Mouse (Mus musculus): ENCODE data around the gene Pde1c. TPM values are rescaled to one million over a fixed set of nuclear protein-coding genes. Genes with fewer than 3 reads are reported as not detected.

Gene Pde1c
- polyA plus RNA-seq, 1 experiment, result 54.3 TPM

GRCm38 (mm10) chr6:56275461-56275860, 293.4 kb downstream of the Pde1c start:
- H3K27ac ChIP-seq (ENCODE audit: control insufficient read depth, insufficient read depth, low read depth, low read length), result no peak overlapping the region
- no peaks in the 10 kb centered on the region for H3K27me3 ChIP-seq (ENCODE audit: control insufficient read depth, insufficient read depth, low read length)

GRCm38 (mm10) chr6:56271741-56272140, 297.2 kb downstream of the Pde1c start:
- TF ChIP-seq POLR2A (IDR thresholded peaks at IDR 0.05; ENCODE audit: control insufficient read depth, low read depth, low read length), result no peak
- no peak for TF ChIP-seq CTCF (IDR thresholded peaks at IDR 0.05; ENCODE audit: control insufficient read depth, insufficient read depth, insufficient replicate concordance, low read depth, low read length)
- no peak overlapping the region for H3K4me3 ChIP-seq (ENCODE audit: control insufficient read depth, low read depth, low read length)
- no peaks in the 10 kb centered on the region for H3K27me3 ChIP-seq (ENCODE audit: control insufficient read depth, insufficient read depth, low read length)
- no peaks in the 10 kb centered on the region for H3K36me3 ChIP-seq (ENCODE audit: control insufficient read depth, insufficient read depth, low read length)
- no peak overlapping the region for H3K27ac ChIP-seq (ENCODE audit: control insufficient read depth, insufficient read depth, low read depth, low read length)
- no peaks in the 10 kb centered on the region for H3K4me1 ChIP-seq (ENCODE audit: control insufficient read depth, insufficient read depth, low read length)

More at GRCm38 (mm10) chr6:56275461-56275860, 293.4 kb downstream of the Pde1c start:
- TF ChIP-seq CTCF (IDR thresholded peaks at IDR 0.05; ENCODE audit: control insufficient read depth, insufficient read depth, insufficient replicate concordance, low read depth, low read length), result no peak
- TF ChIP-seq POLR2A (IDR thresholded peaks at IDR 0.05; ENCODE audit: control insufficient read depth, low read depth, low read length), result no peak
- Histone ChIP-seq H3K4me1 (ENCODE audit: control insufficient read depth, insufficient read depth, low read length) (no peaks in the 10 kb centered on the region), H3K36me3 (ENCODE audit: control insufficient read depth, insufficient read depth, low read length) (no peaks in the 10 kb centered on the region), H3K4me3 (ENCODE audit: control insufficient read depth, low read depth, low read length) (no peak overlapping the region)

GRCm38 (mm10) chr6:56264509-56264908, 304.4 kb downstream of the Pde1c start:
- Histone ChIP-seq H3K27me3 (ENCODE audit: control insufficient read depth, insufficient read depth, low read length) (no peaks in the 10 kb centered on the region), H3K27ac (ENCODE audit: control insufficient read depth, insufficient read depth, low read depth, low read length) (no peak overlapping the region), H3K4me3 (ENCODE audit: control insufficient read depth, low read depth, low read length) (no peak overlapping the region), H3K36me3 (ENCODE audit: control insufficient read depth, insufficient read depth, low read length) (no peaks in the 10 kb centered on the region), H3K4me1 (ENCODE audit: control insufficient read depth, insufficient read depth, low read length) (no peaks in the 10 kb centered on the region)
- TF ChIP-seq CTCF (IDR thresholded peaks at IDR 0.05; ENCODE audit: control insufficient read depth, insufficient read depth, insufficient replicate concordance, low read depth, low read length) (no peak), POLR2A (IDR thresholded peaks at IDR 0.05; ENCODE audit: control insufficient read depth, low read depth, low read length) (no peak)

- TF ChIP-seq POLR2A (IDR thresholded peaks at IDR 0.05; ENCODE audit: control insufficient read depth, low read depth, low read length) (no peak), CTCF (IDR thresholded peaks at IDR 0.05; ENCODE audit: control insufficient read depth, insufficient read depth, insufficient replicate concordance, low read depth, low read length) (no peak)
- Histone ChIP-seq H3K4me1 (ENCODE audit: control insufficient read depth, insufficient read depth, low read length) (no peaks in the 10 kb centered on the region), H3K27me3 (ENCODE audit: control insufficient read depth, insufficient read depth, low read length) (no peaks in the 10 kb centered on the region), H3K4me3 (ENCODE audit: control insufficient read depth, low read depth, low read length) (no peak overlapping the region), H3K27ac (ENCODE audit: control insufficient read depth, insufficient read depth, low read depth, low read length) (no peak overlapping the region), H3K36me3 (ENCODE audit: control insufficient read depth, insufficient read depth, low read length) (no peaks in the 10 kb centered on the region)
Measured at GRCm38 (mm10) chr6:56260118-56260517, 308.8 kb downstream of the Pde1c start.

GRCm38 (mm10) chr6:56257555-56258297, 311.2 kb downstream of the Pde1c start:
- Histone ChIP-seq H3K27ac (ENCODE audit: control insufficient read depth, insufficient read depth, low read depth, low read length) (no peak overlapping the region), H3K36me3 (ENCODE audit: control insufficient read depth, insufficient read depth, low read length) (no peaks in the 10 kb centered on the region), H3K4me3 (ENCODE audit: control insufficient read depth, low read depth, low read length) (no peak overlapping the region), H3K27me3 (ENCODE audit: control insufficient read depth, insufficient read depth, low read length) (no peaks in the 10 kb centered on the region), H3K4me1 (ENCODE audit: control insufficient read depth, insufficient read depth, low read length) (no peaks in the 10 kb centered on the region)
- TF ChIP-seq CTCF (IDR thresholded peaks at IDR 0.05; ENCODE audit: control insufficient read depth, insufficient read depth, insufficient replicate concordance, low read depth, low read length) (no peak), POLR2A (IDR thresholded peaks at IDR 0.05; ENCODE audit: control insufficient read depth, low read depth, low read length) (no peak)

GRCm38 (mm10) chr6:56250091-56250490, 318.8 kb downstream of the Pde1c start:
- no peak for TF ChIP-seq POLR2A (IDR thresholded peaks at IDR 0.05; ENCODE audit: control insufficient read depth, low read depth, low read length)
- no peak for TF ChIP-seq CTCF (IDR thresholded peaks at IDR 0.05; ENCODE audit: control insufficient read depth, insufficient read depth, insufficient replicate concordance, low read depth, low read length)
- no peak overlapping the region for H3K27ac ChIP-seq (ENCODE audit: control insufficient read depth, insufficient read depth, low read depth, low read length)
- no peaks in the 10 kb centered on the region for H3K27me3 ChIP-seq (ENCODE audit: control insufficient read depth, insufficient read depth, low read length)
- H3K4me3 ChIP-seq (ENCODE audit: control insufficient read depth, low read depth, low read length), result no peak overlapping the region
- H3K36me3 ChIP-seq (ENCODE audit: control insufficient read depth, insufficient read depth, low read length), result no peaks in the 10 kb centered on the region
- H3K4me1 ChIP-seq (ENCODE audit: control insufficient read depth, insufficient read depth, low read length), result no peaks in the 10 kb centered on the region

GRCm38 (mm10) chr6:56191426-56192140, 377.3 kb downstream of the Pde1c start:
- Histone ChIP-seq H3K4me1 (ENCODE audit: control insufficient read depth, insufficient read depth, low read length) (no peaks in the 10 kb centered on the region), H3K4me3 (ENCODE audit: control insufficient read depth, low read depth, low read length) (no peak overlapping the region), H3K36me3 (ENCODE audit: control insufficient read depth, insufficient read depth, low read length) (no peaks in the 10 kb centered on the region), H3K27me3 (ENCODE audit: control insufficient read depth, insufficient read depth, low read length) (no peaks in the 10 kb centered on the region), H3K27ac (ENCODE audit: control insufficient read depth, insufficient read depth, low read depth, low read length) (no peak overlapping the region)
- TF ChIP-seq CTCF (IDR thresholded peaks at IDR 0.05; ENCODE audit: control insufficient read depth, insufficient read depth, insufficient replicate concordance, low read depth, low read length), result no peak
- no peak for TF ChIP-seq POLR2A (IDR thresholded peaks at IDR 0.05; ENCODE audit: control insufficient read depth, low read depth, low read length)
